Mouse (Mus musculus) left cerebral cortex, postnatal 25 days (tissue): Measurements from ENCODE around the gene Micu1. TPM values are rescaled to one million over a fixed set of nuclear protein-coding genes. Genes with fewer than 3 reads are reported as not detected.

Source experiments
- DNase-seq, 2 experiments: peaks; one replicate each; pipeline ENCODE4 v3.0.0; 2022; ENCODE audit warnings: low spot score in 2 of 2, mixed read lengths in 1 of 2
- intact Hi-C: fragments of 180-260 bp; cut with DNase I; formaldehyde crosslinking; loops from one replicate; pipeline ENCODE4 v1.15.1; 2025
- total RNA-seq, 2 experiments: library from RNA; stranded (reverse); gene quantifications; 2 replicates each; pipeline ENCODE4 v1.2.3; 2021

Gene Micu1
- total RNA-seq, 2 experiments from 2014 or later = 83.7 to 86.1 TPM

- no peak for DNase-seq
- intact Hi-C loops = loop anchor here (5.0 kb wide), 1 partner anchor 177 kb away; no protein-coding TSS in a partner anchor
Observed at GRCm38 (mm10) chr10:59889953-59890751, 187.9 kb downstream of the Micu1 start.

DNA sequence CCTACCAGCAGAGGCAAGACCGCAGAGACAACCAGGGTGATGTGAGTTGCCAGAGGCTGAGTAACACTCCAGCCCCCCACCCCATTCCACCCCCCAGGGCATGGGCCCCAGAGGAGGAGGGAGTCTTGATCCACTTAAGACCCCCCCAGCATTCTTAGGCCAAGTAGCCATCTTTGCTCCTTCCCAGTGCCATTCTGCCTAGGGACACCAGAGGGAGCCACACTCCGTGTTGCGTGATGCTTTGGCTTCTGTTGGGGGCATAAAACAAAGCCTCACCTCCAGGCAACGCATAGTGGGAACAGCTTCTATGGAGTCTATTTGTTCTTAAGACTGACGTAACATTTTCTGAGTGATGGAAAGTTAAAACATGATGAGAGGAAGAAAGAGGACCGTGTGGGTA is 190.7 kb downstream of the Micu1 start:
- DNase-seq = peak; percentile 67 to 69
- intact Hi-C loops = loop anchor here (1.0 to 5.0 kb wide), 2 partner anchors 58 to 174 kb away; partner anchors contain the start of gene Ddit4

- DNase-seq = peak; percentile 83 to 84
Observed at GRCm38 (mm10) chr10:59894251-59895160, 192.2 kb downstream of the Micu1 start.

DNA sequence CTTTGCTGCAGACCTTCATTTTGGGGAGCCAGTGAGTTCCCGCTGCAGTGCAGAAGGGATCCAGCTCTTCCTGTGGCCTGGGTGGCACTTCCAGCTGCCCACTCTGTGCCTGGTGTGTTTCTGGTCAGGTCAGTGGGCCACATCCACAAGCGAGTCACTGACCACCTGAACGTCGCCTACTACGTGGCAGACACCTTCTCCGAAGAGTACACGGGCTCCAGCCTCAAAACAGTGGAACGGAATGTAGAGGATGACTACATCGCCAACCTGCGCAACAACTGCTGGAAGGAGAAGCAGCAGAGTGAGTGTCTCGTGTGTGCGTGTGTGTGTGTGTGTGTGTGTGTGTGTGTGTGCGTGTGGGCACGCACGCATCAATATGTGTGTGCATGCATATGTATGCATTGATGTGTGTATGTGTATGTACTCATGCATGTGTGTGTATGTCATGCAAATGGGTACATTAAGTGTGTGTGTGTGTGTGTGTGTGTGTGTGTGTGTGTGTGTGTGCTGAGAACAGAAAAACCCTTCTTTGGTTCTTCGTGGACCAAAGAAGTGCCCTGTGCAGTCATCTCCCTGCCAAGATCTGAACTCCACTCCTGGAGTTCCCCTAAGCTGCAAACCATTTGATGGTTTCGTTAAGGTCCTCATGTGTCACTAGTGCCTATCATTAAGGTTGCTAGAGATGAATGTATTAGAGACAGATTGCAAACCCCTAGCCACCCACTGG is 193.3 kb downstream of the Micu1 start:
- DNase-seq = no peak
- intact Hi-C loops = loop anchor here (2.0 kb wide), 2 partner anchors 107 to 211 kb away; partner anchors contain the start of genes Anapc16, Ascc1 and Spock2

More at GRCm38 (mm10) chr10:59894251-59895160, 192.2 kb downstream of the Micu1 start:
- intact Hi-C loops = loop anchor here (2.0 to 5.0 kb wide), 2 partner anchors 108 to 173 kb away; partner anchors contain the start of genes Anapc16 and Ascc1

- intact Hi-C loops = loop anchor here (2.0 kb wide), 1 partner anchor 211 kb away; the partner anchor contains the start of gene Spock2
- no peak for DNase-seq
Observed at GRCm38 (mm10) chr10:59896211-59896610, 193.9 kb downstream of the Micu1 start.

DNA sequence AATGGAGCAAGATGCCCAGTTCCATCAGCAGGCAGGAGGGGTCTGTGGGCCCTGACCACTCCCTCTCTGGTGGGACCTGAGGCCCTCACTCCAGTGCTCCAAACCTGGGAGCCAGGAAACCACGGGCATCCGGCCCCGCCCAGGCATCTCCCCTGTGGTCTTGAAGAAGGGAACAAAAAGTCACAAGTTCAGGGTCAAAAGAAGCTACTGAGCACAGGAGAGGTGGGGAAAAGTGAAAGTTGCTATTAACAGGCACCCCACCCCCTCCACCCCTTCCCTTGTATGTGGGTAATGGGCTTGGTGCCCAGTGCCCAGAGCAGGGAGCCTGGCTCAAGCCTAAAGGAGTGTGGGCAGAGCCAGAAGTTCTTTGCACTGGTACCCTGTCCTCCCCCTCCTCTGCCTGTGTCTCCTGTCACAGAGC is 194.6 kb downstream of the Micu1 start:
- no peak for DNase-seq
- intact Hi-C loops = loop anchor here (2.0 kb wide), 1 partner anchor 210 kb away; the partner anchor contains the start of gene Spock2

DNA sequence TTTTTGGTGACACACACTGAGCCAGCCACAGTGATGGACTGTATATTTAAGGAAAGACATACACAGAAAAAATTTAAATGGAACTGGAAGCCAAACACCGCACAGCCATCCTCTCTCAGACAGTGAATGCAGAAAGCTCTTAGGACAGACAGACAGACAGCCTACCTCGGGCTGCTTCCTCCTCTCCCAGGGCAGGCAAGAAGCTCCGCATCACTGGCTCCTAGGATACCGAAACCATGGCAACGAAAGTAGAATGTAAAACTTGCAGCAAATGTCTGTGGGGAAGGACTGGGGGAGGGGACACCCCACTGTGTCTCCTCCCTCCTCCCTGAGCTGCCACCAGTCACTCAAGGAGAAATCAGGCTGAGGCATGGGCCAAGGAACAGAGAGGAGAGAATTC is 195.2 kb downstream of the Micu1 start:
- intact Hi-C loops = loop anchor here (2.0 kb wide), 1 partner anchor 209 kb away; the partner anchor contains the start of gene Spock2
- DNase-seq = peak; percentile 88 to 97

DNA sequence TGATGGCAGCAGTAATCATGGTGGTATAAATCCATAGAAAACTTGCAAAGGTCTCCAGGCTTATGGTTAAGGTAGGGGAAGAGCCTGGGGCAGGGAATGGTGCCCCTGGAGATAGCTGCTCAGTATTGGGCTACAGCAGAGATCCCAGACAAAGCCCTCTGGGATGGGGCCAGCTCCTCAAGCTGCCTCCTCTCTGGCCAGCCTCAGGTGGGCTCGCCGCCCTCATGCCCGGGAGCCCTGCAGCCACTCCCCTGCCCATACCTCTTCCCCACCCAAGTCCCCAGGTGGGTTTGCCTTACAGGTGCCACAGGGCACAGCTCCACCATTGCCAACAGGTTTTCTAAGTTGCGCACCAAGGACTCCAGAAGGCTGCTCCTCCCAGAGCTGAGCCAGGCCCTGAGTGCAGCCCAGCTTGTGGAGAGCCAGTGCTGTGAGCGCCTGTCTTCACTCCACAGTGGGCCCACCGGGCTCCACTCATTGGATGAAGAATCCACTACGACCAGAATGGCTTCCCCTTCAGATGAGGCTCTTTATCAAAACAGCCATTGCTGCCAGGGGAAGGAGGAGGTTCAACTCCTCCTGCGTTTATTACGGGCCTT is 196.0 kb downstream of the Micu1 start:
- intact Hi-C loops = no loop called here
- DNase-seq = no peak

DNA sequence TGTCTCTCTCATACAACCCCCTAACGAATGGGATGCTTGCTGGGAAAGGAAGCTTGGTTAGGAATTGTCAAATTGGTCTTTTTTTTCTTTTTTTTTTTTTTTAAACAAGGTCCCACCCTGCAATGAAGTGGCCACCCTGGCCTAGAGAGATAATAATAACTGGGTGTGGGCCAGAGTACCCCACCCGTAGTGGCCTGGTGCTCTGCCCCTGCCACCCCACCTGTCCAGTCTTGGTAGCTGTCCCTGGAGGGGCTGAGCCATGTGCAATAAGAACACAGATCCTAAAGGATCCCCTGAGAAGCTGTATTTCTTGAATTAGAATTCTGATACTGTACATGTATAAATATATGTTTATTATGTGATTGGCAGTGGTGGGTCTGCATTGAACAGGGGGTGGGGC is 196.7 kb downstream of the Micu1 start:
- intact Hi-C loops = no loop called here
- DNase-seq = no peak

- intact Hi-C loops = no loop called here
- peak; percentile 90 to 97 for DNase-seq
Observed at GRCm38 (mm10) chr10:59899341-59900173, 197.3 kb downstream of the Micu1 start.

DNA sequence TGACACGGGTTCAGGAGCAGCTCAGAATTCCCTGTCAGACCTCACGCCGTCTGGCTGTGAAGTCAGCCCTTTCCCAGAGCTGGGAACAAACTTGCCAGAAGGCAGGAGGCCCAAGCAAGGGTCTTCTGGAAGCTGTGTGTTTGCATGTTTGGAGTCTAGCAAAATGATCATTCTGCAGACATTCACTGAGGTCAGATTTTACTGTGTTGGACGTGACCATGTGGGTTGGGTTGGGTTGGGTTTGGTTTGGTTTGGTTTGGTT is 197.8 kb downstream of the Micu1 start:
- DNase-seq = no peak
- intact Hi-C loops = no loop called here

DNA sequence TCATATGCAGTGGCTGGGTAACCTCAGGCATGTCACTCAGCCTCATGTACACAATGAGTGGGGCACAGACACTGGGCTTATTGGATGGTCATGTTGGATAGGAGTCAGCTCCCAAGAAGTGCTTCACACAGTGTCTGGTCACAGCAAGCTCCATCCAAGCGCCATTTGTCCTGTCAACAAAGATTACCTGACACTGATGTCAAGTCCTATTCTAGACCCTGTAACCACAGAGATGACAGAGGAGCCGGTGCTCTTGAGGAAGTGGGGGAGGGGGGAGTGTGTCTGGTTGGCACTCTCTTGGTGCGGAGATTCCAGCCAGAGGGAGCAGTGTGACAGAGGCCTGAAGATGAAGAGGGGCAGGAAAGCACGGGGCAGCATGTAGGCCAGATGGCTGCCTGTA is 198.7 kb downstream of the Micu1 start:
- DNase-seq = no peak
- intact Hi-C loops = no loop called here

GRCm38 (mm10) chr10:59901463-59901862 is 199.2 kb downstream of the Micu1 start:
- intact Hi-C loops = no loop called here
- DNase-seq = no peak

DNA sequence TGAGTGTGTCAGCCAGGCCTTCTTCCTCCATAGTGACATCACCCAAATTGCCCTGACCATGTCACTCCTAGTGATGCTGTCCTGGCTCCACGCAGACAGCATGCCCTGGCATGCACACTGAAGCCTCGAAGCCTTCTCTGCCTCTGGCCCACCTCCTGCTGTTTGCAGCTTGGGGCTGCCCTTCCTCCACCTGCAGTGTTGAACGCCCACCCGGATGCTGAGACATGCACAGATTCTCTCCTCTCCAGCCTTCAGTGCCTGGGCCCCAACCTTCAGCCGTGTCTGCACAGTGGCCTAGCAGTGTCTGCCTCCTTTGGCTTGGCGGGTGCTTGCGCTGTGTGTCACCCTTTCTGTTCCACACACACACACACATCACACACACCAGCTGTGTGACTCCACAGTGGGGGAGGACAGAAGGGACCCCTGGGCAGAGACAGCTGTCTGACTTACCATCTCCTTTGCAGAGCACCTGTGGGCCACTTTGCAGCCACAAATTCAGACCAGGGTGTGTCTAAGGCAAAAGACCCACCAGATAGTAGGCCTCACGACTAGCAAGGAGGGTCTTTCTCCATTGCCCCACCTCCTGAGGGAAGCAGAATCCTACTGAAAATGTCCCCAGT is 199.8 kb downstream of the Micu1 start:
- peak in 1 of 2 experiments; percentile 52 for DNase-seq
- intact Hi-C loops = no loop called here

DNA sequence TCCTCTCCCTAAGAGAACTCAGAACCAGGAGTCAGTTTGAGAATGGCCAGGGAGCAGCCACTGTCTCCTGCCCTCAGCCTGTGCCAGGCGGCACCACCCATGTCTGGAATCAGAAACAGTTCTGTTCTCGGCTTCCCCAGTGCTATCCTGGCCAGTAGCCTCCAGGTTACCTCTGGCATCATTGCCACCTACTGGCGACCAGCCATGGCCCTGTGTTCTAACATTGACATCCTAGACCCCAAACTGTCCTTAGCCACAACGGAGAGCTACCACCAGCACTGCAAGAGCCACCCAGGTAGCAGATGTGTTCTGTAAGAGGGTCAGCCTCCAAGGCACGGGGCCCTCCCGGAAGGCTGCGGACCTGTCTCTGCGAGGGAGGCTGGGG is 200.3 kb downstream of the Micu1 start:
- no peak for DNase-seq
- intact Hi-C loops = no loop called here

- no peak for DNase-seq
- intact Hi-C loops = no loop called here
Observed at GRCm38 (mm10) chr10:59903170-59903569, 200.9 kb downstream of the Micu1 start.

DNA sequence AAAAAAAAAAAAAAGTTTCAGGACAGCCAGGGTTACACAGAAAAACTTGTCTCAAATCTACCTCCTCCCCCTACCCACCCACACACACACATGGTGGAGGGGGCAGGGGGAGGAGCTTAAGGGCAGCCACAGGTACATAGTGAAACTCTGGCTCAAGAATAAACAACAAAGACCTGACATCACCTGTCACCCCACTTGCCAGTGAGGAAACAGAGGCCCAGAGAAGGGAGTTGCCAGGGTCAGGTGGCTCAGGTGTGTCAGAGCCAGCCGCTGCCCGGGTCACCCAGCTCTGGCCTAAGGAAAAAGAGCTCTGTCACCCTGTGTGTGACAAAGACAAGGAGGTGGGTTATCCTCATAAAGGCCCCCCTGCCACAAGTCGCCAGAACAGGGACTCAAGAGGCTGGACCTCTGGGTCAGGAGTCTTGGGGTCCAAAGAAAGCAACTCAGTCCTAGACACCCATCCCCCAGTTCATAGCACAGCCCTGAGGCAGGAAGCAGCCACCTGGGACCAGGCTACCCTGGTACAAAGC is 204.9 kb downstream of the Micu1 start:
- intact Hi-C loops = no loop called here

More for the DNA sequence above, 204.9 kb downstream of the Micu1 start:
- DNase-seq = no peak
